Mouse (Mus musculus): ENCODE data around the gene Cd276.
A peak's percentile ranks its signal among the peaks of the same experiment; 100 is the strongest.

Cd276 gene

DNA sequence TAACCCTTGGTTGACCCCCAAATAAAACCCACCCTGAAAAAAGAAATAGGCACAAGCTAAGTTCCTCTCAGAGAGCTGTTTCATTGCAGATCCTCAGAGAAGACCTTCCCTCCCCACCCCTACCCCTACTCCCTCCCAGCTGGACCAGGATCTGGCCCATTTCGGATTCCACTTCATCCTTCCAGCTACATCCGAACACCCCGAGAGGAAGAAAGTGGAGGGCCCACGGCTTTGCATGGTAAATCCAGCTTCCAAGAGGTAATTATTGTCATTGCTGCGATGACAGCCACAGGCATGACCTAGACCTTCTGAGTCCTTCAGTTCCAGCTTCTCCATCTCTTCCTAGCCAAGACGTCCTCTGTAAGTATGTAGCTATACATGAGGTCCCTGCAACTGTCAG, 4.3 kb downstream of the Cd276 start:
- no peak for DNase-seq (ENCODE audit: low read depth)

DNA sequence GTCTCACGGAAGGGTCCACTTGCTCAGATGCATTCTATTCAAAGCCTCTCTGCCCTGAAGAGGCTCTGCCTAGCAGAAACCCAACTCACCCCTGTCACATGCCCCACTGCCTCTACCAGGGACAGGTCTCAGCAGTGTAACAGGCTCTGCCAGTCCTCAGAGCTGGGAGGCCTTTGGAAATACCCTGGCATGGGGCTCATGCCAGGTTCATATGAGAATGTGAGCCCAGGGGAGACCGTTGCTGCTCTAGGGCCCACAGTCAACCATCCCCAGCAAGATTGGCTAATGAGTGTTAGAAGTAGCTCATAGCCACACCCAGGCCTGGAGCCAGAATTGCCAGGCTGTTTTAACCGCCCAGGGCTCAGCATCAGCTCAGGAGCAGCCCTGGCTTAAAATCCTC, 5.5 kb downstream of the Cd276 start:
- no peak for DNase-seq (ENCODE audit: low read depth)

- DNase-seq (ENCODE audit: low read depth), result no peak
Measured at GRCm38 (mm10) chr9:58548897-58549296, 6.3 kb downstream of the Cd276 start.

GRCm38 (mm10) chr9:58546630-58547360, 8.4 kb downstream of the Cd276 start:
- peak; percentile 93 for DNase-seq (ENCODE audit: low read depth)

- DNase-seq (ENCODE audit: low read depth), result no peak
Measured at GRCm38 (mm10) chr9:58545428-58545827, 9.8 kb downstream of the Cd276 start.

DNA sequence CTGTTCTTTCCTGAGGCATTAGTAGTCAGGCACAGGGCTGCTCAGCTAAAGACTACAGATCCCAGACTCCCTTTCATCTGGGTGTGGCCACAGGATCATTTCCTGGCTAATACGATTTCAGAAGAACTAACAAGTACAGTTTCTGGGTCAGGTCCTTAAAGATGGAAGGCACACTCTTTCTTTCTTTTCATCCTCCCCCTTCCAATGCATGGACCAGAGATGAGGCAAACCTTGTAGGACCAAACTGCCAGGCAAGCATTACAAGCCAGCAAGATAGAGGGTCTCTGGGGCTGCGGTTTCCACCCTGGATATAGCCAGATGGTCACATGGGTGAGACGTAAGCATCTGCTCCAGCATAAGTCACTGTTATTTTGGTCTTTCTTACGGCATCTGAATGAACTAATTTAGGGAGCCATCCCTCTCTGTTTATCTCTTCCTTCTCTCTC, 10.3 kb downstream of the Cd276 start:
- DNase-seq (ENCODE audit: low read depth), result no peak

DNA sequence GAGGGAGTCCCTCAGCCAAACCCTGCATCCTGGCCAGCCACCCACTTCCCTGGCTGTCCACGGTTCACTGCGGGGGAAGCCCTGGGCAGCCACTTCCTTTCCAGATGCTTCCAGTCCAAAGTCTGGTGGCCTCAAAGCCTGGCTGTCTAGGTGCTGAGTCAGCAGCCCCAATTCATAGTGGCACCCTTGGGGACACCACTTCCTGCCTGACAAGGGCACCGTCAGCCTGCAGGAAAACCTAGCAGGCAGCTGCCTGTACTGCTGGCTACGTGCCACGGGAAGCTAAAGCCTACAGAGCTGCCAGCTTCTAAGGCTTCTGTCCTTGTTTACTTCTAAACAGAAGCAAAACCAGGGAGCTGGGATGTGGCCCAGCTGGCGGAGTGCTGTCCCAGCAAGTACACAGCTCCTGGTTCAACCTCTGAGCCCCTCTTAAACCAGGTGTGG, 13.3 kb downstream of the Cd276 start:
- no peak for DNase-seq (ENCODE audit: low read depth)

DNA sequence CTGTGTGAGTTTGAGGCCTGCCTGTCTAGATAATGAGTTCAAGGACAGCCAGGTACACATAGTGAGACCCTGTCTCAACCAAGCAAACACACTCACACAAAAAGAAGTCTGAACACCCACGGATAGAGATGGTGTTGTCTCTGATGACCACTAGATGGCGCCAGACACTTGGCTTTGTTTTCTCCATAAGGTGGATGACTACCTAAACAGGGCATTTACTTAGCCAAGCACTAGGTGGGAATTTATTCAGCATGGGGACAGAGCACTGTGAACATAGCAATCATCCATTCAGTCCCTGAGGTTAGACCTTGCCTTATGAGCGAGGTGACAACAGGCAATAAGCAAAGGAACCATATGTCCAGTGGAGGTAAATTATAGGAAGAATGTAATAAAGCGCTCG, 15.4 kb downstream of the Cd276 start:
- no peak for DNase-seq (ENCODE audit: low read depth)

GRCm38 (mm10) chr9:58537774-58538173, 17.5 kb downstream of the Cd276 start:
- DNase-seq (ENCODE audit: low read depth), result no peak

- no peak for DNase-seq (ENCODE audit: low read depth)
Measured at GRCm38 (mm10) chr9:58535447-58536134, 19.6 kb downstream of the Cd276 start.

GRCm38 (mm10) chr9:58534766-58535165, 20.5 kb downstream of the Cd276 start:
- no peak for DNase-seq (ENCODE audit: low read depth)

GRCm38 (mm10) chr9:58533322-58533721, 21.9 kb downstream of the Cd276 start:
- no peak for DNase-seq (ENCODE audit: low read depth)

- no peak for DNase-seq (ENCODE audit: low read depth)
Measured at GRCm38 (mm10) chr9:58532236-58532635, 23.0 kb downstream of the Cd276 start.

GRCm38 (mm10) chr9:58530407-58530806, 24.8 kb downstream of the Cd276 start:
- no peak for DNase-seq (ENCODE audit: low read depth)

DNA sequence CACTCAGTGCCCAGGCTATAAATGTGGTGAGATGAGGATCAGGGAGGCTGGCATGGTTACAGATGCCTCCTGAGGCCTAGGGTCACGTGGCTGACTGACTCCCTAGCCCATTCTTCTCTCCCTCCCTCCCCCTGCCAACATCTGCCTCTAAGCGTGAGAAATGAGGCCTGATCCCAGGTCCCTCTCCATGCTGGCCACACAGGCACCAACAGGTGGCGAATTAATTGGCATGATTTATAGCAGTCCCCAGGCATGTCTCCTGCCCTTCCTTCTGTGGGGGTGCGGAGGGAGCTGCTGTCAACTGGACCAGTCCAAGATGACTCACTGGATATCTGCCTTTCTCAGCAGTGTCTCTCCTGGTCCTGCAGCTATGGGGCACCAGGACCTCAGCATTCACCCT, 27.4 kb downstream of the Cd276 start:
- no peak for DNase-seq (ENCODE audit: low read depth)

DNA sequence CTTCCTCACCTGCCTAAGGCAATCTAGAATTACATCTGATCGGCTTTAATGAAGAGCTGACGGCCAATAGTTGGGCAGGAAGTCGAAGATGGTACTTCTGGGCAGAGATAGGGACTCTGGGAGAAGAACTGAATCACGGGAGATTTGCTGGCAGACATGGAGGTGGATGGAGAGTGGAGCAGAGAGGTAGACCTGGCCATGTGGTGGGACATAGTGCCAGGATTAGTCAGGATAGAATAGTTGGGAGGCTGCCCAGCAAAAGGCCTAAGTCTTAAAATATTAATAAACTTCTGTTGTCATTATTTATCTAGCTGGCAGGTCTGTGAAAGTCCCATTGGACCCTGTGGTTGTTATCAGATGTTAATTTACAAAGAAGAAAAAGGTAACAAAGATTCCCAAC, 30.1 kb downstream of the Cd276 start:
- no peak for DNase-seq (ENCODE audit: low read depth)

DNA sequence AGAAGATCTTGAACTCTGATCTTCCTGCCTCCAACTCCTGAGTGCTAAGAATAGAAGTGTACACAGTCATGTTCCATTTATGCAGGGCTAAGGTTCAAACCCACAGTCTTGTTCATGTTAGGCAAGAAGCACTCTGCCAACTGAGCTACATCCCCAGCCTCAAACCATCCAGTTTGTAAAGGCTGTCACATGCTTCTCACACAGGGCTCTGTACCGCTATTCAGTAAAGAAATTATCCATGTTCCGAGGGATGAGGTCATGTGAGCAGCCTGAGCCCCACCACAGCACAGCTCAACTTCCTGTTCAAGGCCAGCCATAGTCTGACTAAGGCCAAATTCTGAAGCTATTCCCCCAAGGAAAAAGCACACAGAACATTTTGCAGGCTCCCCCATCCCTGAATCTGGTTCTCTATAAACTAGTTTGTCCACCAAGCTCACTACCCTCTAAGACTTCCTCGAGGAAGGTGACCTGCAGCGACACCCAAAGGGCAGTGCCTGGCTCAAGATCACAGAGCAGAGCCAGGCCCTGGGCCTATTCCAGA, 33.3 kb downstream of the Cd276 start:
- peak; percentile 86 for DNase-seq (ENCODE audit: low read depth)

GRCm38 (mm10) chr9:58520816-58521581, 34.2 kb downstream of the Cd276 start:
- DNase-seq (ENCODE audit: low read depth), result no peak

DNA sequence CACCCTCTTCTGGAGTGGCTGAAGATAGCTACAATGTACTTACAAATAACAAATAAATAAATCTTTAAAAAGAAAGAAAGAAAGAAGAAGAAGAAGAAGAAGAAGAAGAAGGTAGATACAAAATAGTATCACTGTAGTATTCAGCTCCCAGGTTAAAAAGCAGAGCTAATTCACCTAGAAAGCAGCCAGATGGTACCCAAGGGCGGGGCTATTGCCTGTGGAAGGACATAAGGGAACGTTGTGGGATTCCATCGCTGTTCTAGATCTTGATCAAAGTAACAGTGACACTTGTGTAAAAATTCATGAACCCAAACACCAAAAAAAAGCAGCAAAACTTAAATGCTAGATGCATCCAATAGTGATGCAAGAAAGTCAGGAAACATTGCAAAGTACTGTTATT, 35.3 kb downstream of the Cd276 start:
- DNase-seq (ENCODE audit: low read depth), result no peak

DNA sequence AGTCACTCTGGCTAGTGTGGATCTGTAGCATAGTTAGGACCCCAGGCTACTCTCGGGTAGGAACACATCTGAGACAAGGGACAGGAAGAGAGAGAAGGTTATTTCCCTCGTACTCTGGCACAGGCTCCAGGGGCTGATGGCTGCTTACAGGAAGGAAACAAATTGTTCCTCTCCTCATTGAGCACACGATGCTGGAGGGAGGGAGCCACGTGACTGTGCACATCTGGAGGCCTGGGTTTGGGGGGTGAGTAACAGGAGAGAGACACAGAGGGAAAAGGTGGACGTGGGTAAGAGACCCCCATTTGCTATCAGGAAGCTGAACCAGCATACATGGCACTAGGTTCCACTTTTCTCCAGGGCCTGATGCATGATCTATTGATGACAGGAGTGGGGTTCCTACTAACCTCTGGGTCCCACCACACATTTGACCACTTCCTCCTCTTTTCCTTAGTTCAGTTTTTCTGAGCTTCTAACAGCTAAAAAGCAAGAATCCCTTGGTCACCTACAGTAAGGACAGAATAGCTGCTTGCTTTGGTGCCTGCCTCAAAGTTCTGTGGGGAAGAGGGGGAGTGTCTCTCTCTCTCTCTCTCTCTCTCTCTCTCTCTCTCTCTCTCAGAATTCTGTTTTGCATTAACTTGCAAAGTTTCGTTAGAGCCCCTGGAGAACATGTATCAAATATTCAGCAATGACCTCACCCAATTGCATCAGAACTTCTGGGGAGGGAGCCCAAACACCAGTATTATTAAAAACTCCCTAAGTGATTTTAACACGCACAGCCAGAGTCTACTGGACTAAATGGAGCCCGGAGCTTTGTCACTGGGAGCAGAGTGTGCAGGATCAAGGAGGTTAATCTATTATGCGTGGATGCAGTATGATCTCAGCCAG, 37.1 kb downstream of the Cd276 start:
- no peak for DNase-seq (ENCODE audit: low read depth)

DNA sequence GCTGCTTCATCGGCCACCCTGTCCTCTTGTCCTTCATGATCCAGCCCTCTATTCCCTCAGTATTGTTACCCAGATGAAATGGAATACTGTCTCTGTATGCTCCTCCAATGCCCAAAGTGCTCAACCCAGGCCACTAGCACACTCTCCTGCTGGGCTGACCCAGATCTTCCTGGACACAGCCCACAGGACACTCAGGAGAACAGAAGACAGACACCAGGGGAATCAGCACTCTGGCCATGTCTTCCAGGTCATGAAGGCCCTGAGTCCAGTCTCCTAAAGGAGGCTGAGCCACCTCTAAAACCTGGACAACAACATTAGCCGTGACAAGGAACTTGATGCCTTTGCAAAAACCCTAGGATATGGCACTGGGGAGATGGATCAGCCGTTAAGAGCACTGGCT, 38.8 kb downstream of the Cd276 start:
- DNase-seq (ENCODE audit: low read depth), result no peak

DNA sequence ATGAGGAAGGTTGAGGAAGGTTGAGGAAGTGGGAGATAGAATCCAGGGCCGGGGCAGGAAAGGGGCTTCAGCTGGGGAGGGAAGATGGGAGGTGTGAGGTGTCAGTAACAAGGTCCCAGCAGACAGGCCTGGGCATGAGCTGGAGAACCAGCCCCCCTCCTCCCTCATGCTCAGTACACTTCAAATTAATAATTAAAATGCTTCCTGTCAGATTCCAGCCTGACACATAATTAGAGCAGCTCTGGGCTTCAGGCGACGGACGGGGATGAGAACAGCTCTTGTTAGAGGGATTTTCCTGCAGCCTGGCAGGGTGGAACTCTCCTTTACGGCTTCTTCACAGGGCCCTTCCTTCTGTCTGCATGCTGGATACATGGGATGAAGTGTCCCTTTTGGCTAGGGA, 41.5 kb downstream of the Cd276 start:
- no peak for DNase-seq (ENCODE audit: low read depth)
